Mouse (Mus musculus): ENCODE measurements around the gene Hist1h2bb. TPM values are rescaled to one million over a fixed set of nuclear protein-coding genes. Genes with fewer than 3 reads are reported as not detected.
"Not testable (repeated sequence)": the region's sequence is repeated elsewhere in the genome, so short reads cannot be mapped to it uniquely, and the experiment has no call there.

The Hist1h2bb gene
- total RNA-seq, 2 experiments from 2014 or later = 20.1 to 33.5 TPM

- DNase-seq (ENCODE audit: extremely low spot score in 1 of 2, low spot score in 1 of 2) = peak; percentile 36 to 45
These were observed 15.6 kb downstream of the Hist1h2bb start, which contains the start of gene Hist1h3a for GRCm38 (mm10) chr13:23761871-23762821. TSS of gene Hist1h3a (minus strand) at chr13:23762386.

GRCm38 (mm10) chr13:23763242-23763585, 16.7 kb downstream of the Hist1h2bb start:
- peak in 1 of 2 experiments; percentile 24 for DNase-seq (ENCODE audit: extremely low spot score in 1 of 2, low spot score in 1 of 2)

- peak; percentile 60 to 61 for DNase-seq (ENCODE audit: extremely low spot score in 1 of 2, low spot score in 1 of 2)
These were observed 17.2 kb downstream of the Hist1h2bb start, which contains the start of gene Hist1h1a for GRCm38 (mm10) chr13:23763586-23764323. TSS of gene Hist1h1a (plus strand) at chr13:23763666.

GRCm38 (mm10) chr13:23764324-23765171, 18.0 kb downstream of the Hist1h2bb start:
- no peak for DNase-seq (ENCODE audit: extremely low spot score in 1 of 2, low spot score in 1 of 2)

- DNase-seq (ENCODE audit: extremely low spot score in 1 of 2, low spot score in 1 of 2) = no peak
These were observed 18.6 kb downstream of the Hist1h2bb start for GRCm38 (mm10) chr13:23765172-23765513.

GRCm38 (mm10) chr13:23766772-23767171, 20.2 kb downstream of the Hist1h2bb start:
- no peak for DNase-seq (ENCODE audit: extremely low spot score in 1 of 2, low spot score in 1 of 2)

- DNase-seq (ENCODE audit: extremely low spot score in 1 of 2, low spot score in 1 of 2) = no peak
These were observed 22.4 kb downstream of the Hist1h2bb start for GRCm38 (mm10) chr13:23768834-23769397.

GRCm38 (mm10) chr13:23769613-23770012, 23.1 kb downstream of the Hist1h2bb start, which contains the start of gene Trim38:
TSS of gene Trim38 (plus strand) at chr13:23769913.
- DNase-seq (ENCODE audit: extremely low spot score in 1 of 2, low spot score in 1 of 2) = not testable (repeated sequence)

- peak; percentile 16 to 21 for DNase-seq (ENCODE audit: extremely low spot score in 1 of 2, low spot score in 1 of 2)
These were observed 26.2 kb downstream of the Hist1h2bb start for GRCm38 (mm10) chr13:23772561-23773313.

GRCm38 (mm10) chr13:23778339-23778738, 31.8 kb downstream of the Hist1h2bb start:
- no peak for DNase-seq (ENCODE audit: extremely low spot score in 1 of 2, low spot score in 1 of 2)

- DNase-seq (ENCODE audit: extremely low spot score in 1 of 2, low spot score in 1 of 2) = no peak
These were observed 32.5 kb downstream of the Hist1h2bb start for GRCm38 (mm10) chr13:23779025-23779424.

- peak in 1 of 2 experiments; percentile 47 for DNase-seq (ENCODE audit: extremely low spot score in 1 of 2, low spot score in 1 of 2)
These were observed 46.0 kb downstream of the Hist1h2bb start for GRCm38 (mm10) chr13:23792520-23792919.

Small RNA genes within 50 kb of the gene (microRNA-seq; reads per million reads assigned to microRNA genes)
- gene Gm44314 = 0 reads per million in 2 experiments
- 0 reads per million in 2 experiments for gene Gm44484

Other genes starting within 250 kb of the Hist1h2bb start
- gene Hist1h4h, start 215.7 kb upstream of the Hist1h2bb start, total RNA-seq (2021) = 100 to 1,000 TPM; 289 to 367 TPM
- 10 to 100 TPM in 1 of 2 experiments, 1 to 10 TPM in 1; 7.8 to 12.2 TPM for gene Hist1h2af, start 212.8 kb upstream of the Hist1h2bb start, total RNA-seq (2021)
- 1 to 10 TPM; 3.6 to 5.7 TPM for gene Hist1h3g, start 211.3 kb upstream of the Hist1h2bb start, total RNA-seq (2021)
- 1 to 10 TPM in 1 of 2 experiments, under 1 TPM in 1; 0.94 to 1.1 TPM for gene Hist1h2bh, start 203.3 kb upstream of the Hist1h2bb start, total RNA-seq (2021)
- 10 to 100 TPM; 15.7 to 16.5 TPM for gene Hist1h3f, start 202.7 kb upstream of the Hist1h2bb start, total RNA-seq (2021)
- gene Hist1h4f, start 195.1 kb upstream of the Hist1h2bb start, total RNA-seq (2021) = 100 to 1,000 TPM; 127 to 164 TPM
- gene Hist1h1d, start 193.5 kb upstream of the Hist1h2bb start, total RNA-seq (2021) = 1 to 10 TPM; 4.7 to 4.8 TPM
- gene Hist1h3e, start 184.4 kb upstream of the Hist1h2bb start, total RNA-seq (2021) = 10 to 100 TPM; 47.8 to 50.0 TPM
- gene Hist1h2ae, start 175.5 kb upstream of the Hist1h2bb start, total RNA-seq (2021) = 1 to 10 TPM; 4.6 to 7.9 TPM
- 10 to 100 TPM; 79.1 to 83.5 TPM for gene Hist1h2bg, start 175.3 kb upstream of the Hist1h2bb start, total RNA-seq (2021)
- 10 to 100 TPM; 26.4 to 30.6 TPM for gene Hist1h2bf, start 172.5 kb upstream of the Hist1h2bb start, total RNA-seq (2021)
- gene Hist1h2ad, start 172.4 kb upstream of the Hist1h2bb start, total RNA-seq (2021) = 10 to 100 TPM in 1 of 2 experiments, 1 to 10 TPM in 1; 7.1 to 11.6 TPM
- 10 to 100 TPM; 10.0 to 14.4 TPM for gene Hist1h3d, start 171.0 kb upstream of the Hist1h2bb start, total RNA-seq (2021)
- 100 to 1,000 TPM; 129 to 153 TPM for gene Hist1h4d, start 165.1 kb upstream of the Hist1h2bb start, total RNA-seq (2021)
- gene Hist1h2be, start 125.6 kb upstream of the Hist1h2bb start, total RNA-seq (2021) = 1 to 10 TPM; 7.1 to 8.3 TPM
- gene Hist1h1e, start 124.2 kb upstream of the Hist1h2bb start, total RNA-seq (2021) = 10 to 100 TPM; 45.8 to 59.4 TPM
- gene Hist1h2ac, start 62.8 kb upstream of the Hist1h2bb start, total RNA-seq (2021) = 1 to 10 TPM; 3.1 to 3.3 TPM
- 10 to 100 TPM; 50.7 to 51.1 TPM for gene Hist1h2bc, start 62.5 kb upstream of the Hist1h2bb start, total RNA-seq (2021)
- not detected for gene Hist1h1t, start 50.9 kb upstream of the Hist1h2bb start, total RNA-seq (2021)
- gene Hist1h4c, start 48.3 kb upstream of the Hist1h2bb start, total RNA-seq (2021) = 100 to 1,000 TPM in 1 of 2 experiments, 10 to 100 TPM in 1; 92.2 to 102 TPM
- 1 to 10 TPM; 3.5 to 3.6 TPM for gene Hfe, start 35.9 kb upstream of the Hist1h2bb start, total RNA-seq (2021)
- gene Hist1h1c, start 7.9 kb upstream of the Hist1h2bb start, total RNA-seq (2021) = 10 to 100 TPM; 53.2 to 69.4 TPM
- gene Hist1h3c, start 1.1 kb upstream of the Hist1h2bb start, total RNA-seq (2021) = 1 to 10 TPM; 4.6 to 6.0 TPM
- 10 to 100 TPM; 24.8 to 42.0 TPM for gene Hist1h2ab, start 4.4 kb downstream of the Hist1h2bb start, total RNA-seq (2021)
- 10 to 100 TPM; 12.3 to 22.8 TPM for gene Hist1h3b, start 5.5 kb downstream of the Hist1h2bb start, total RNA-seq (2021)
- 10 to 100 TPM; 71.8 to 80.9 TPM for gene Hist1h4b, start 10.3 kb downstream of the Hist1h2bb start, total RNA-seq (2021)
- 10 to 100 TPM; 42.9 to 58.9 TPM for gene Hist1h4a, start 14.5 kb downstream of the Hist1h2bb start, total RNA-seq (2021)
- 10 to 100 TPM; 30.8 to 53.8 TPM for gene Hist1h3a, start 15.7 kb downstream of the Hist1h2bb start, total RNA-seq (2021)
- gene Hist1h1a, start 16.9 kb downstream of the Hist1h2bb start, total RNA-seq (2021) = 10 to 100 TPM; 15.6 to 24.5 TPM
- gene Trim38, start 23.2 kb downstream of the Hist1h2bb start, total RNA-seq (2021) = not detected
- gene Slc17a2, start 60.3 kb downstream of the Hist1h2bb start, total RNA-seq (2021) = under 1 TPM in 1 of 2 experiments, not detected in 1; 0.12 TPM
- not detected for gene Slc17a3, start 92.7 kb downstream of the Hist1h2bb start, total RNA-seq (2021)
- not detected for gene Slc17a1, start 121.0 kb downstream of the Hist1h2bb start, total RNA-seq (2021)
- gene Slc17a4, start 168.3 kb downstream of the Hist1h2bb start, total RNA-seq (2021) = not detected
- not detected for gene Hist1h2ba, start 187.4 kb downstream of the Hist1h2bb start, total RNA-seq (2021)
- not detected for gene Hist1h2aa, start 187.7 kb downstream of the Hist1h2bb start, total RNA-seq (2021)
- gene Scgn, start 244.5 kb downstream of the Hist1h2bb start, total RNA-seq (2021) = 1 to 10 TPM; 1.0 to 2.2 TPM

All from layer of hippocampus, postnatal 25 days (tissue).